Mouse (Mus musculus) left cerebral cortex, postnatal 36 days (tissue): Measurements from ENCODE around the gene Nol12. TPM values are rescaled to one million over a fixed set of nuclear protein-coding genes. Genes with fewer than 3 reads are reported as not detected.

Experiments
- DNase-seq, 2 experiments: peaks; one replicate each; pipeline ENCODE4 v3.0.0; 2021 to 2022; ENCODE audit warnings: low spot score in 2 of 2, mixed read lengths in 1 of 2
- intact Hi-C: fragments of 180-260 bp; cut with DNase I; formaldehyde crosslinking; loops from one replicate; pipeline ENCODE4 v1.15.1; 2025
- total RNA-seq, 2 experiments: library from RNA; stranded (reverse); gene quantifications; 2 replicates each; pipeline ENCODE4 v1.2.3; 2021

Gene Nol12
- total RNA-seq, 2 experiments from 2014 or later, result 39.5 to 42.1 TPM

DNA sequence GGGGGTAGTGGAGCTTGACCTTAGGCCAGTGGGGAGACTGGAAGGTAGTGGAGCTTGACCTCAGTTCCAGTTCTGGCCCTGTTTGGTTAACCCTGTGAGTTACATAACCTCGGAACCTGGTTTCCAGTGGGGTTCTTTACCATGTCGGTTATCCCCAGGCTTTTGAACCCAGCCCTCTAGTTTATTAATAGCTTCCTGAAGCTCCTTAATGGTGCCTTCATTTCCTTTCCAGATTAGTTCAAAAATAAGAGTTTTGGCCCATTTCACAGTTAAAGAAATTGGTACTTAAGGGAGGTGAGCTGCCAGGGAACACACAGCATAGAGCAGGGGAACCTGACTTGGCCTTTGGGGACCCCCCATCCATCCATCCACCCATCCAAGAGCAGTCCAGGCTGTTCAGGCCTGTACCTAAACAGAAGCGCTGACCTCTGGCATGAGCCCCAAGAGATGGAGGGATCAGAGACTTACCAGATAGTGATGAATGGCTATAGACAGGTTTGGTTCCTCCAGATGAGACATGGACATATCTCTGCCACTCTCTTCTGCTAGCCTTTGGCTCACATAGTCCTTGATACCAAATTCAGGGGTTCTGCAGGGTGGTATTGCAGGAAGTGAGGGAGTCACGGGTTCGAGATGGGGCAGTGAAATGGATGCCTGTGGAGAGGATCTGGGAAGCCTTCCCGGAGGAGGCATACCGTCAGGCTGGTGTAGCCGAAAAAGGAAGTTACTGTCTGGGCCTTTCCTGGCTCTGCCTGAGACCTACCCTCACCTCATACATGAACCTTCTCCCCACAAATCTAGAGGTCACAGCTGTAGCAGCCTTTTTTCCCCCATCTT lies 19.7 kb upstream of the Nol12 start:
- no peak for DNase-seq
- intact Hi-C loops, result loop anchor here (2.0 kb wide), 2 partner anchors 16 to 156 kb away; no protein-coding TSS in a partner anchor

DNA sequence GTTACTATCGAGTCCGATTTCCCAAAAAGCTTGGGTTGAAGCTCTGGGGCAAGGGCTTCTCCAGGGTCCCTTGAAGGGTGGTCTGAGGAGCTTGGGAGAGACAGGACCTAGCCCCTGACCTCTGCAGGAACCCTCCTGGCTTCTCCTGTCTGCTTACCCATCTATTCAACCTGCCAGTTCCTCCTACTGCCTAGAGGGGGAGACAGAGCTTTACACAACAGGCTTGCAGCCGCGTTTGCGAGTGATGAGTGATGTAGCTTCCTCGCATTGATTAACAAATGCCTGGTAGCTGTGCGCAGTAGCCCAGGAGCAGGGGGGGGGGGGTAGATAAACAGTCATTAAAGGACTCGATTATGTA lies 19.1 kb upstream of the Nol12 start:
- intact Hi-C loops, result loop anchor here (2.0 kb wide), 2 partner anchors 15 to 155 kb away; no protein-coding TSS in a partner anchor
- DNase-seq, result peak; percentile 55 to 67

DNA sequence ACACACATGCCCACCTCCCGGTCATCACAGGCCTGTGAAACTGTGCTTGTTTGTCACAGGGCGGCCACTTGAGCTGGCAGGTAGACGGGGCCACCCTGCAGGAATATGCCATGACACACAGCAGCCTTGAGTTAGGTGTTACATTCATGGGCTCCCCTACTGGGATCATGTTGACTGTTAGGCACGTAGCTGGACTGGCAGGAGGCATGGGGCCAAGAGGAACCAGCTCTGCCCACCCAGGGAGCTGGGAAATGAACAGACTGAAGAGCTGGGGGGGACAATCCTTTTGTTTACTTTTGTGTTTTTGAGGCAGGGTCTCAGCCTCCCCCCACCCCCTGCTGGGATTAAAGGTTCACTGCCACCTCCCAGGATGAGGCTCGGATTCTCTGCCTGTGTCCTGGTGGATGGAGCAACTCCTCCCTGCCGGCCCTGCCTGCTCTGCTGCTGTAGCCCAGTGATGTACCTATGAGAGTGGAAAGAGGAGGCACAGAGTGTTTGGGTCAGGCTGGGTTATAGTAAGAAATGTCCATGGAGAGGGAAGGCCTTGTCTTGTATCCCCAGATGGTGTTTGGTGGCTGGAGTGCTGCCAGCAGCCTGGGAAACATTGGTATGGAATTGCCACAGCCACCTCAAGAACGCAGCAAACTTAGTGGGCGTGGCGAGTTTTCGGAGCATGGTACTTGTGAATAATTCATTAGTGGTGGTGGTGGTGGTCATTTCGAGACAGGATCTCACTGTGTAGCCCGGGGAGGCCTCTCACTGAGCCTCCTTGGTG lies 18.5 kb upstream of the Nol12 start:
- intact Hi-C loops, result no loop called here
- DNase-seq, result peak; percentile 43 to 48

DNA sequence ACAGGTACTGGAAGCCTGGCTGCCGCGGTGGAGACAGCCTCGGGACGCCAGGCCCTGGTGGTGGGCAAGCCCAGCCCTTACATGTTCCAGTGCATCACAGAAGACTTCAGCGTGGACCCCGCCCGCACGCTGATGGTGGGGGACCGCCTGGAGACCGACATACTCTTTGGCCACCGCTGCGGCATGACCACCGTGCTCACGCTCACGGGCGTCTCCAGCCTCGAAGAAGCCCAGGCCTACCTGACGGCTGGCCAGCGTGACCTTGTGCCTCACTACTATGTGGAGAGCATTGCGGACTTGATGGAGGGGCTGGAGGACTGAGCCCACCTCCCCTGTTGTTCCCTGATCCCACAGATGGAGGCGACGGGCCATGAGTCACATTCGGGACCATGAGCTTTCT lies 16.6 kb upstream of the Nol12 start:
- DNase-seq, result no peak
- intact Hi-C loops, result no loop called here

DNA sequence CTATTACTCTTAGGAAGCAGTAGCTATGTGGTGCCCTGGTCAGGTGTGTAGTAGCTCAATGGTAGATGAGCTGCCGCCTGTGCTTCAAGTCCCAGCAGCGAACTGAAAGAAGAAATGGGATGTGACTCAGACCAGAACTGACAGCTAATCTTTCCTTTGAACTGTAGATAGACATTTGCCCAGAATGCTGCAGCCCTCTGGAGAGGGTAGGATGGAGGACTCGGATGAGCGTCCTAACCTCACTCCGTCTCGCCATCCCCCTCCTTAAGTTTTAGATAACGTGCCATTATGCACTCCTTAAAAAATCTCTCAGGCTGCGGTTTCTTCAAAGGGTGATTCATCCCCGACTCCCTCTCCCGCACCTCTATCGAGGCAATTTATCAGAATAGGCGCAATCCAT lies 14.8 kb upstream of the Nol12 start:
- no peak for DNase-seq
- intact Hi-C loops, result no loop called here

DNA sequence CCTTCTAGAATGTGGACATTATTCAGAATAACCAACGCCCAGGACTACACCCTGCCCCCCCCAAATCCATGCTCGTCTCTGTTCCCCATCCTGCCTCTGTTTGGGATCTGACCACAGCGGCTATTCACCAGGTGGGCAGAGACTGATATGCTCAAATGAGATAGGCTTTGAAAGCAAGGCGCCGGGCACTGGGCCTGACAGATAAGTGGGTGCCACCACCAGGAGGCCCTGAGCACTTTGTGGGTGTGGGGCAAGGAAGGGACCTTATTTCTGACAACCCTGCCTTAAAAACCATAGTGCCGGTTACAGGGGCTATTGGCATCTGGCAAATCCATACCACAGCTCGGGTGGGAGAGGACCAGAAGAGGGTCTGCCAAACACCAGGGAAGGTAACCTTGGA lies 12.0 kb upstream of the Nol12 start:
- DNase-seq, result no peak
- intact Hi-C loops, result no loop called here

DNA sequence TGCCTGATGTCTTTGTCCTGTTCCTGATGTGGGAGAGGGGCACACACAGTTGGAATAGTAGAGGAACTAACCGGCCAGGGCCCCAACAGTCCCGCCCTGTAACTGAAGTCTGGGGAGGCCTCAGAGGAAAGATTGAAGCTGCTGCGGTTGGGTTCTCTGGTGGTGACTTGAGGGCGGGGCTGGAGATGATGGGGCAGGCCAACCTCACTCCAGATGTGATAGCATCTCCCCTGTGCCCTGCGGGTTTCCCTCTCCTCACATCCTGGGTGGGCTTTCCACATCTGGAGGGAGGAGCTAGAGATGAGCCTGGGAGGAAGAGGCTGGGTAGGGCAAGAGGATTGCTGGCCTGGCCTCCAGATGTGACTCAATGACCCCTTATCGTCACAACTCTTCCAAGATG lies 11.1 kb upstream of the Nol12 start:
- DNase-seq, result no peak
- intact Hi-C loops, result no loop called here

DNA sequence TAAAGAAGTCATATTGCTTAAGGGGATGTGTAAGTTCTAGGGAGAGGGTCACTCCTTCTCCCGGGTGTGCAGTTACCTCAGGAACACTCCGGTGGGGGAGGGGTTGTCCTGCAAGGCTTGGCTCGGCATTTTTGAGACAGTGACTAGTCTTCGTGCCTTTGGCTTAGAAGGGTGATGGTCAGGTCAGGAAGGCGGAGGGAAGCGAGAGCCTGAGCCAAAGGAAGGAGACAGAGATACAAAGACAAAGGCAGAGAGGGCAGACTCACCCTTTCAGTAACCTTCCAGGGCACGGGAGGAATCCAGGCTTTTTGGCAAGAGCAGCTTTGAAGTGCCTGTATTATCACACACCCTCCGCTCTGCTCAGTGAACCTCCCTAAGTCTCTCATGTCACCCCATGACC lies 9.6 kb upstream of the Nol12 start:
- DNase-seq, result no peak
- intact Hi-C loops, result no loop called here

DNA sequence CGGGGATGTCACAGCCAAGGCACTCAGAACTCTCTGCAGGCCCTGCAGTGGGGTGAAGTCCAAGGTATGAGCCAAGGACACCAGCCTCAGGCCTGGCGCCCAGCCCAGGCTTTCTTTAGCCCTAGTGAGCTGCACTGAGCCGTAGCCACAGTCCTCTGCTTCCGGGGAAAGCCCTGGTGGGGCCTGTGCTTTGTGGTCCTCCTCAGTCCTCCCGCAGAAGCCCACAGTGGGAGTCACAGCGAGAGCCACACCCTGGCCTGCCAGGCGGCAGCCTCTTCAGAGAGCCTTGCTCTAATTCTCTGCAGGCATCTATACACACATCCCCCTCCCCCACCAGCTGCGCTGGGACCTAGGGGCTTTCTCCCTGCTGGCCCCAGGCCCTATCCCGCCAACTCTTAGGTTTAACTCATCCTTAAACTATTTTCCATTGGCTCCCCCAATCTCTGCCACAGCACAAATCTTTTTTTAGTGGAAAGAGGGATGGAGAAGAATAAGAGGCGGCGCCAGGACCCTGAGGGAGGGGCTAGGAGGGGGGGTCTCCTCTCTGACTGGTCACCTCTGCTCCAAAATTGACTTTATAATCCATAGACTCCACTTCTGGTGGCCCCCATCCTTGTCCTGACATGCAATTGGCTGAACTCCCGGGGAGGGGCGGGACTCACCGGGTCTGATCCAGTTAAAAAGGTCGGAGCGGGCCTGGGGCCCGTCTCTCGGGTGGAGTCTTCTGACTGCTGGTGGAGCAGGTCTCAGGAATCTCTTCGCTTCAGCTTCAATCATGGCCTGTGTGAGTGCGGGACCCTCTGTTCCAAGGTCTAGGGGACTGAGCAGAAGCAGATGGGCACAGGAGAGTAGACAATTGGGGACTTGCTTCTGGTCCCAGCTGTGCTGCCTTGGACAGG lies 8.5 kb upstream of the Nol12 start, which contains the start of gene Lgals1:
Gene Lgals1, plus strand, starts transcription at position 705 of the 899 bp plus-strand sequence.
- DNase-seq, result peak; percentile 23 to 47
- intact Hi-C loops, result no loop called here

DNA sequence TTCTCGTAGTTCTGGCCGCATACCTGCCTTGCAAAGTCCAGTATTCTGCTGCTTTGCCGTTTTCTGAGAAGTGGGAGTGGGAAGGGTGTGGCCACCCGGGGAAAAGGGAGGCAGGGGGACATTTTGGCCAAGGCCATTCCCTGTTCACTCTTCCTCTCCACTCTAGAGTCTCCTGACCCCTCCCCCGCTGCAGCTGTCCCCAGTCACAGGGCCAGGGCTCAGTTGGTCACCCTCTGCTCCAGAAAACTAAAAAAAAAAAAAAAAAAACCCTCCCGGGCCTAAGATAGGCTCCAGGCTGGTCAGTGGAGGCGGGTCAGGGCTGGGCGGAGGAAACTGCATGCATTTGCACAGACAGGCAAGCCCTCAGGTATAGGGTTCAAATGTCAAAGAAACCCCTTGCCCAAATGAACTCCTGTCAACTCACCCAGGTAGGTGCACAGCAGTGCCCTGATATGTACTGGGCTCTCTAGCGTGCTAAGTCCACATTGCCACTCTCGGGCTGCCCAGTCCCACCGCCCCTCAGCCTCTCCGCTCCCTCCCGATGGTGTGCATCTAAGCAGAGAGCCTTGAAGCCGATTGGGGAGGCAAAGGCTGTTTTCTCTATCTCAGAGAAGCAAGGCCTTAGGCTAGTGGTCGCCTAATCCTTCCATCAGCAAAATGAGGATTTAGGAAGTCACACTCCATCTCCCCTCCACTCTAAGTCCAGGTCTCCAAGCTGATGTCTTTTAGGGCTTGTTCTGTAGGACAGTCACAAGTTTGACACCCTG lies 7.5 kb upstream of the Nol12 start:
- intact Hi-C loops, result no loop called here
- DNase-seq, result no peak

DNA sequence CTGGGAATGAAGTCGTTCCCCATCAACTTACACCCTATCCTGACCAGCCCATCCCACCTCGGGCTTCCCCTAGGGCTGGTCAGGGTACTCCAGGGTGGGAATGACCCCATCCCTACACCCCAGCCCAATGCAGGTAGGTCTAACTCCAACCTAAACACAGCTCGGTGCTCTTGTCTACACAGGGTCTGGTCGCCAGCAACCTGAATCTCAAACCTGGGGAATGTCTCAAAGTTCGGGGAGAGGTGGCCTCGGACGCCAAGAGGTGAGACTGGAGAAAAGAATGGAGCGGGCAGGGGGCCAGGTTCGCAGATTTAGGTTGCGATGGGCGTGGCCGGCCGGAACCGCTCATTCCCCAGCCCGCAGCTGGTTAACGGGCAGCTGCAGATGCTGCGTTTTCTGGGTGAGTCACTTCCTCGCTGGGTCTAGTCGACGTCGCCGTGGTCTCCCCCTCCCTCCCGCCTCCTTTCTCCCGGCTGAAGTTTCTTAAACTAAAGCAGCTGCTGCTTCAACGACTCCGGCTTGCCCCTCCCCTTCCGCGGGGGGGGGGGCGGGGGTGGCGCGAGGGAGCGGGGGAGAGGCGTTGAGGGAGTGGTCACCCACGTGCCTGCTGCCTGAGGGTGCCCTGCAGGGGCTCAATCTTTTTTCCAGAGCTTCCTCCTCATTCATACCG lies 6.8 kb upstream of the Nol12 start:
- intact Hi-C loops, result no loop called here

DNA sequence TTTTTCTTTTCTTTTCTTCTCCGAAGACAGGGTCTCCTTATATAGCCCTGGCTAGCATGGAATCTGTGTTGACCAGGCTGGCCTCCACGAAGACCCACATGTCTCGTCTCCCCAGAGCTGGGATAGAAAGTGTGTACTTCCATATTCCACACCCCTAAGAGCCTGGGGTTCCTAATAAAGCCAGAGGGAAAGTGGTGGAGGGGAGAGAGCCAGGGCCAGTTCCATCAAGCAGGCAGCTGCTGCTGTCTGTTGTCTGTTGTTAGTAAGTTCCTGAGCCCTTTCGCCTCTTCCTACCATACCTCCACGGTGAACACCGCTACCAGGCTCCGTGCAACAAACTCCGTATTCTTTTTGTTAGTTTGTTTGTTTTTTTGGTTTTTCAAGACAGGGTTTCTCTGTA lies 6.2 kb upstream of the Nol12 start:
- intact Hi-C loops, result no loop called here
- DNase-seq, result no peak

More for the DNA sequence above, 6.8 kb upstream of the Nol12 start:
- peak in 1 of 2 experiments; percentile 49 for DNase-seq

DNA sequence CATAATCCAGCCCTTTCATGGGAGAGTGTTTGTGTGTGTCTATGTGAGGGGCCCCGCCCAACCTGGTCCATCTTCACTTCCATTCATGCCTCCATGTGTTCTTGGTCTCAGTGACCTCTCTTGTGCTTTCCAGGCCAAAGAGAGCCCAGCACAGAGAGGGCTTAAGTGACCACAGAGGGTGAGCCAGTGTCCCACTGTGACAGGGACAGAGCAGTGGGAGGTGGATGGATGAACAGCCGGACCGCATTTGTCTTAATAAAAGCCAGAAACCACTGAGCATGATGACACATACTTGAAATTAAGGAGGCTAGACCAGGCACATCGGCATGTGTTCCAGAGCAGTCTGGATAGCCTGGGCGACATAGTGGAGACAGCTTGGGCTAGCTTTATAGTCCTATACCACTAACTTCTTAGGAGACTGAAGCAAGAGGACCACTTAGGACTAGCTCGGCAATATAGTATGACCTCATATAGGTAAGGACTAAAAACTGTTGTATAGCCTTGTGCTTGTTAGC lies 4.5 kb upstream of the Nol12 start:
- intact Hi-C loops, result loop anchor here (2.0 kb wide), 1 partner anchor 15 kb away; no protein-coding TSS in a partner anchor
- DNase-seq, result no peak

DNA sequence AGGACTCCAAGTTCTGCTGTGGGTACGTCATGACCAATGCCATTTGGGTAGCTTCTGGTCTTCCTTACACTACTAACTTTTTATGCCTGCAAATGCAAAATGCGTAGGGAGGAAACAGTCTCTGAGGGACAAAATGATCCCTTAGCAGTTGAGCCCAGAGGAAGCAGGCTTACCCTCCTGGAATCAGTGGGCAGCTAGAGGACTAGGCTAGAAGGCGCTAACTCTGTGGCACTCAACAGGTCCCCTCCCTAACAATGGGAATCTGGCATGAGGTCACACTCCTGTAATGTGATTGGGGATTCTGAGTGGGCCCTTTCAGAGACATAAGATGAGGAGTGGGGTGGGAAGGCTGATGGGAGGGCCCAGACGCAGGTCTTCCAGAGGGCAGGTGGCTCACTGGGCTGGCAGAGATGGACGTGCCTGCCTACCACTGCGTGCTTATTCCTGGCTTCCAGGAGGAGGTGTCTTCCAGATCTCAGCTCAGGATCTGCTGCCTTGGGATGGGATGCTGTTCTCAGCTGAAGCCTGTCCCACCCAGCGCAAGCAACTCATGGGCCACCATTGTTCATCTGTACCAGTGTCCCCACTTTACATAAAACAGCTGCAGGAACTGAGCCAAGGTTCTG lies 3.8 kb upstream of the Nol12 start:
- DNase-seq, result no peak
- intact Hi-C loops, result loop anchor here (2.0 kb wide), 1 partner anchor 16 kb away; no protein-coding TSS in a partner anchor

DNA sequence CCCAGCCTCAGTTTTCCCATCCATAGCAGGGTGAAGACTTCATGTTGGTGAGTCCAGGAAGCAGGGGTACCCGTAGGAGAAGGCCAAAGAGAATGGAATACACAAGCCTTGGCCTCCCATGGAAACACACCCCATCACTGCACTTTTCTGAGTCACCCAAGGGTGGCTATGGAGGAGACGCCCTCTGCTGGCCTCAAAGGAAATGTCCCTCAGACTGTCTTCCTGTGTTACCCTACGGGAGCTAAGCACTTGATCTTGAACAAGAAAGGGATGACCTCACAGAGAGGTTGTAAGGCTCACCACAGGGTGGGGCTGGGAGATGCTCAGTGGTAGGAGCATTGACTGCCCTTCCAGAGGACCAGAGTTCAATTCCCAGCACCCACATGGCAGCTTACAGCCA lies 3.2 kb upstream of the Nol12 start:
- intact Hi-C loops, result loop anchor here (2.0 kb wide), 1 partner anchor 17 kb away; no protein-coding TSS in a partner anchor
- no peak for DNase-seq

DNA sequence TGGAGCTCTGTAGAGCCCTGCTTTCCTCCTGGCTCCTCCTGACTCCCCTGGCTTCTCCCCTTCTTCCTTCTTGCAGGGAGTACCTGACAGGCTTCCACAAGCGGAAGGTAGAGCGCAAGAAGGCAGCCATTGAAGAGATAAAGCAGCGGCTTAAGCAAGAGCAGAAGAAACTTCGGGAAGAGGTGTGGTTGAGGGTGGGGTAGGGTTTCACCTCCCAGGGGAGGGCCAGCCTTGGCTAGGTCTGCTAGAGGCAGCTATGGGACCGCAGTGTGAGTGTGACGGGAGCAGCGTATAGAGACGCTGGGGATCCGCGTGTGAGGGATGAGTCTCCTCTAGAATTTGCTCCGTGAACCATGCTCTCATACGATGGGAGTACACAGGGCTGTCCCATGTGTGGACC lies 1.7 kb downstream of the Nol12 start:
- intact Hi-C loops, result no loop called here
- DNase-seq, result no peak

DNA sequence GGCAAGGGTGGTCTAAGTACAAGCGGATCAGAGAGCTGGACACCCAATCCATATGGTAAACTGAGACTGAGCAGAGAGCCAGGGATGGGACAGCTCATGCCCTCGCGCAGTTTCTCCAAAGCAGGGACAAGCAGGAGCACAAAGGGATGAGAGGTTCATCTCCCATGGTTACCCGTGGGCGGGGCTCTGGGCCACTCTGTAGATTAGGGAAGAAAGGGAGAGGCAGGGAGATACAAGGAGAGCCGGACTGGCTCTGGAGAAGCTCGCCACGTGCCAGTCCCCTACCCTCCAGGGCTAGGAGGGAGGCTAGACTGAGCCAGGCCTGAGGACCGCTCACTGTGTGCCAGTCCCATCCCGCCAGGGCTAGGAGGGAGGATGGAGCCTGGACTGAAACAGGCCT lies 2.6 kb downstream of the Nol12 start:
- intact Hi-C loops, result no loop called here
- DNase-seq, result no peak

DNA sequence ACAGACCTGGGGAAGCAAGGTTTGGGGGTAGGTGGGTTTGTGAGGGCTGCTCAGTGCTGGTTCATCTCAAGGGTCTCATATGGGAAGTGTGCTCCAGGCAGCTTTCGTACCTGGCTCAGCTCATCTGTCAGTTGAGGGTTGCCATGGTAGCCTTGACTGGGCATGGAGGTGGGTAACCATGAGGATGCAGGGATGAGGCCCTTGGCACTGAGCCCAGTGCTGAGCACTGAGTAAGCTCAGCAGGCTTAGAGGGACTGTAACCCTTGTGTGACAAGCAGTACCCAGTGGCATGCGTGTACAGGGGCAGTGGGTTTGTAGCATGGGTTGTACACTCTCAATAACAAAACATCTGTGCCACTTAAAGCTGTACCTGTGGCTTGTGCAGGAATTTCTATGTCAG lies 3.2 kb downstream of the Nol12 start:
- DNase-seq, result no peak
- intact Hi-C loops, result no loop called here
